Mouse (Mus musculus) stomach, embryonic 14.5 days (tissue): ENCODE results near the gene Iqsec1. TPM values are rescaled to one million over a fixed set of nuclear protein-coding genes. Genes with fewer than 3 reads are reported as not detected.

Experiments used
- ATAC-seq: fragments of 200-750 bp; cut with Nextera tagmentation; 2 replicates; pipeline ENCODE4 v1.8.0; 2017; ENCODE audit warnings: low read depth, moderate TSS enrichment; ENCODE audit not compliant: insufficient number of reproducible peaks, insufficient read depth, low FRiP score
- H3K27ac ChIP-seq: fragments of 300-500 bp; sonication (generic); 2 replicates; pipeline ENCODE4 v1.5.1; 2014; ENCODE audit warnings: mild to moderate bottlenecking, low read length, moderate library complexity, mixed read lengths
- H3K27me3 ChIP-seq: fragments of 300-500 bp; sonication (generic); 2 replicates; pipeline ENCODE4 v1.6.1; 2014; ENCODE audit warnings: low read length, control low read depth, mixed read lengths; ENCODE audit not compliant: control insufficient read depth, insufficient read depth
- H3K36me3 ChIP-seq: fragments of 300-500 bp; sonication (generic); 2 replicates; pipeline ENCODE4 v1.6.1; 2014; ENCODE audit warnings: mild to moderate bottlenecking, control low read depth, low read length, moderate library complexity, mixed read lengths; ENCODE audit not compliant: control insufficient read depth, insufficient read depth
- H3K4me1 ChIP-seq: fragments of 300-500 bp; sonication (generic); 2 replicates; pipeline ENCODE4 v1.6.1; 2014; ENCODE audit warnings: low read length, control low read depth, mixed read lengths; ENCODE audit not compliant: control insufficient read depth, insufficient read depth
- H3K4me2 ChIP-seq: fragments of 300-500 bp; sonication (generic); replicated peaks from 2 replicates; pipeline ENCODE4 v1.6.1; 2014; ENCODE audit warnings: low read depth, low read length, control low read depth
- H3K4me3 ChIP-seq: fragments of 300-500 bp; sonication (generic); 2 replicates; pipeline ENCODE4 v1.5.1; 2014; ENCODE audit warnings: low read depth, low read length, control low read depth
- H3K9ac ChIP-seq: fragments of 300-500 bp; sonication (generic); replicated peaks from 2 replicates; pipeline ENCODE4 v1.6.1; 2014; ENCODE audit warnings: low read depth, mild to moderate bottlenecking, control low read depth, low read length, moderate library complexity, mixed read lengths
- H3K9me3 ChIP-seq: fragments of 300-500 bp; sonication (generic); 2 replicates; pipeline ENCODE4 v1.6.1; 2016; ENCODE audit warnings: low read depth, low read length, control low read depth; ENCODE audit not compliant: control insufficient read depth
- WGBS: fragments of 180-500 bp; shearing (Covaris S2); extraction: QIAGEN DNeasy Blood & Tissue Kit; methylation state at CpG from one replicate; pipeline ENCODE4 v1.1.7; 2014; 5-methylcytosine and 5-hydroxymethylcytosine counted together
- polyA plus RNA-seq: library from polyadenylated mRNA; unstranded; fragments of >200 nt; fragmentation: Nextera tagmentation; extraction: Ambion mirVana; gene quantifications from 2 replicates; pipeline ENCODE4 v1.2.1, GENCODE M21; 2014

The Iqsec1 gene
- polyA plus RNA-seq, 1 experiment from 2014 or later, result 16.0 TPM

- no peak overlapping the region for H3K9ac ChIP-seq
- ATAC-seq, result no peak
- H3K4me1 ChIP-seq, result no peaks in the 10 kb centered on the region
- H3K27ac ChIP-seq, result no peak overlapping the region
- H3K4me2 ChIP-seq, result no peak overlapping the region
- no peaks in the 10 kb centered on the region for H3K27me3 ChIP-seq
- H3K4me3 ChIP-seq, result no peak overlapping the region
- peaks cover 30% of the 10 kb centered on the region for H3K36me3 ChIP-seq
- no peaks in the 10 kb centered on the region for H3K9me3 ChIP-seq
- 95% methylated on average over 6 of the region's 6 CpGs for WGBS
Measured at GRCm38 (mm10) chr6:90688003-90688402, 300.5 kb downstream of the Iqsec1 start.

GRCm38 (mm10) chr6:90686812-90687211 lies 301.7 kb downstream of the Iqsec1 start:
- H3K9me3 ChIP-seq, result no peaks in the 10 kb centered on the region
- ATAC-seq, result no peak
- no peak overlapping the region for H3K4me3 ChIP-seq
- H3K4me2 ChIP-seq, result no peak overlapping the region
- H3K27ac ChIP-seq, result no peak overlapping the region
- peaks cover 23% of the 10 kb centered on the region for H3K36me3 ChIP-seq
- H3K9ac ChIP-seq, result no peak overlapping the region
- H3K27me3 ChIP-seq, result no peaks in the 10 kb centered on the region
- 71% methylated on average over 1 of the region's 1 CpGs for WGBS
- no peaks in the 10 kb centered on the region for H3K4me1 ChIP-seq

- H3K36me3 ChIP-seq, result peaks cover 21% of the 10 kb centered on the region; the same call in 1 of the 2 replicates
- 91% methylated on average over 3 of the region's 3 CpGs for WGBS
- no peak overlapping the region for H3K4me2 ChIP-seq
- no peaks in the 10 kb centered on the region for H3K27me3 ChIP-seq
- no peaks in the 10 kb centered on the region for H3K4me1 ChIP-seq
- ATAC-seq, result no peak
- no peaks in the 10 kb centered on the region for H3K9me3 ChIP-seq
- no peak overlapping the region for H3K9ac ChIP-seq
- no peak overlapping the region for H3K27ac ChIP-seq
- no peak overlapping the region for H3K4me3 ChIP-seq
Measured at GRCm38 (mm10) chr6:90683831-90684532, 304.5 kb downstream of the Iqsec1 start.

- no peak overlapping the region for H3K27ac ChIP-seq
- peaks cover 31% of the 10 kb centered on the region for H3K36me3 ChIP-seq
- H3K27me3 ChIP-seq, result no peaks in the 10 kb centered on the region
- H3K4me1 ChIP-seq, result no peaks in the 10 kb centered on the region
- WGBS, result 88% methylated on average over 12 of the region's 12 CpGs
- H3K9me3 ChIP-seq, result no peaks in the 10 kb centered on the region
- H3K4me3 ChIP-seq, result no peak overlapping the region
- H3K9ac ChIP-seq, result no peak overlapping the region
- H3K4me2 ChIP-seq, result no peak overlapping the region
- no peak for ATAC-seq
Measured at GRCm38 (mm10) chr6:90680401-90680800, 308.1 kb downstream of the Iqsec1 start.

- H3K4me1 ChIP-seq, result no peaks in the 10 kb centered on the region
- H3K36me3 ChIP-seq, result peaks cover 43% of the 10 kb centered on the region
- H3K9me3 ChIP-seq, result no peaks in the 10 kb centered on the region
- H3K4me2 ChIP-seq, result no peak overlapping the region
- no peak overlapping the region; the same call in 1 of the 2 replicates for H3K27ac ChIP-seq
- no peak overlapping the region for H3K4me3 ChIP-seq
- no peaks in the 10 kb centered on the region for H3K27me3 ChIP-seq
- no peak overlapping the region for H3K9ac ChIP-seq
- WGBS, result 82% methylated on average over 4 of the region's 4 CpGs
- ATAC-seq, result no peak
Measured at GRCm38 (mm10) chr6:90678759-90679158, 309.7 kb downstream of the Iqsec1 start.

- no peak for ATAC-seq
- no peaks in the 10 kb centered on the region for H3K27me3 ChIP-seq
- 91% methylated on average over 9 of the region's 9 CpGs for WGBS
Measured at GRCm38 (mm10) chr6:90668693-90669092, 319.8 kb downstream of the Iqsec1 start.

GRCm38 (mm10) chr6:90663736-90664135 lies 324.7 kb downstream of the Iqsec1 start:
- H3K27ac ChIP-seq, result no peak overlapping the region
- ATAC-seq, result no peak
- no peak overlapping the region for H3K4me2 ChIP-seq
- H3K4me3 ChIP-seq, result no peak overlapping the region
- no peaks in the 10 kb centered on the region for H3K4me1 ChIP-seq
- 85% methylated on average over 11 of the region's 11 CpGs for WGBS
- H3K36me3 ChIP-seq, result peaks cover 41% of the 10 kb centered on the region
- H3K27me3 ChIP-seq, result no peaks in the 10 kb centered on the region
- H3K9ac ChIP-seq, result no peak overlapping the region
- no peaks in the 10 kb centered on the region for H3K9me3 ChIP-seq

More at GRCm38 (mm10) chr6:90668693-90669092, 319.8 kb downstream of the Iqsec1 start:
- peaks cover 81% of the 10 kb centered on the region for H3K36me3 ChIP-seq
- H3K4me1 ChIP-seq, result no peaks in the 10 kb centered on the region
- H3K4me3 ChIP-seq, result no peak overlapping the region
- H3K4me2 ChIP-seq, result no peak overlapping the region
- H3K27ac ChIP-seq, result no peak overlapping the region
- no peak overlapping the region for H3K9ac ChIP-seq
- no peaks in the 10 kb centered on the region for H3K9me3 ChIP-seq

GRCm38 (mm10) chr6:90662148-90662547 lies 326.3 kb downstream of the Iqsec1 start:
- Histone ChIP-seq H3K4me2 (no peak overlapping the region), H3K9me3 (no peaks in the 10 kb centered on the region), H3K4me1 (no peaks in the 10 kb centered on the region), H3K4me3 (no peak overlapping the region), H3K36me3 (peaks cover 26% of the 10 kb centered on the region), H3K9ac (no peak overlapping the region), H3K27ac (no peak overlapping the region), H3K27me3 (no peaks in the 10 kb centered on the region)
- ATAC-seq, result peak; percentile 29; the same call in 1 of the 2 replicates
- WGBS, result 97% methylated on average over 5 of the region's 5 CpGs

GRCm38 (mm10) chr6:90661029-90661399 lies 327.5 kb downstream of the Iqsec1 start:
- 91% methylated on average over 11 of the region's 11 CpGs for WGBS
- no peak for ATAC-seq
- H3K4me2 ChIP-seq, result no peak overlapping the region
- no peaks in the 10 kb centered on the region for H3K9me3 ChIP-seq
- no peak overlapping the region for H3K27ac ChIP-seq
- no peaks in the 10 kb centered on the region for H3K27me3 ChIP-seq
- H3K4me1 ChIP-seq, result no peaks in the 10 kb centered on the region
- H3K9ac ChIP-seq, result no peak overlapping the region
- no peak overlapping the region for H3K4me3 ChIP-seq
- H3K36me3 ChIP-seq, result peaks cover 20% of the 10 kb centered on the region
